Mouse (Mus musculus): ENCODE results near the gene Cltb.

GRCm38 (mm10) chr13:54556796-54557195 is 54.3 kb downstream of the Cltb start:
- TF ChIP-seq CTCF (conservative IDR thresholded peaks at IDR 0.05; ENCODE audit: low read length), result no peak
- no peak for TF ChIP-seq POU5F1 (IDR thresholded peaks at IDR 0.05; ENCODE audit: borderline replicate concordance, low read length)
- no peak for TF ChIP-seq NANOG (IDR thresholded peaks at IDR 0.05; ENCODE audit: borderline replicate concordance, low read length)

Data from E14TG2a.4 (cell line).